Mouse (Mus musculus) adrenal gland, adult 2 months (tissue): ENCODE results near the gene Rab6b. TPM values are rescaled to one million over a fixed set of nuclear protein-coding genes. Genes with fewer than 3 reads are reported as not detected.

Experiments used
- DNase-seq: peaks from one replicate; pipeline ENCODE4 v3.0.0; 2021
- polyA plus RNA-seq: library from polyadenylated mRNA; depleted of rRNA; stranded (reverse); fragments of >200 nt; gene quantifications from 2 replicates; pipeline ENCODE4 v1.2.3, GENCODE M21; 2012
- total RNA-seq, 2 experiments: library from RNA; stranded (reverse); gene quantifications; 2 replicates each; pipeline ENCODE4 v1.2.3; 2021

Rab6b gene
- total and polyA plus RNA-seq, 3 experiments = 2.4 to 18.9 (median 3.1) TPM

GRCm38 (mm10) chr9:103205786-103206185, 94.2 kb downstream of the Rab6b start:
- DNase-seq = no peak

GRCm38 (mm10) chr9:103207846-103208245, 96.3 kb downstream of the Rab6b start:
- peak; percentile 80 for DNase-seq

- no peak for DNase-seq
Observed at GRCm38 (mm10) chr9:103208802-103209423, 97.3 kb downstream of the Rab6b start.

- no peak for DNase-seq
Observed at GRCm38 (mm10) chr9:103212654-103213420, 101.2 kb downstream of the Rab6b start.

GRCm38 (mm10) chr9:103213631-103214030, 102.0 kb downstream of the Rab6b start:
- DNase-seq = no peak

GRCm38 (mm10) chr9:103214281-103214680, 102.7 kb downstream of the Rab6b start:
- DNase-seq = no peak

- no peak for DNase-seq
Observed at GRCm38 (mm10) chr9:103224721-103225120, 113.1 kb downstream of the Rab6b start.

GRCm38 (mm10) chr9:103225464-103225863, 113.9 kb downstream of the Rab6b start:
- DNase-seq = no peak

GRCm38 (mm10) chr9:103226806-103227205, 115.2 kb downstream of the Rab6b start:
- peak; percentile 29 for DNase-seq

GRCm38 (mm10) chr9:103227760-103228159, 116.2 kb downstream of the Rab6b start:
- no peak for DNase-seq

GRCm38 (mm10) chr9:103228370-103229003, 116.9 kb downstream of the Rab6b start:
- no peak for DNase-seq

- no peak for DNase-seq
Observed at GRCm38 (mm10) chr9:103229037-103229867, 117.7 kb downstream of the Rab6b start.

- DNase-seq = peak; percentile 70
Observed at GRCm38 (mm10) chr9:103230151-103230951, 118.8 kb downstream of the Rab6b start, which contains the start of the genes Gm20425 and Trf. Gene Gm20425, minus strand, starts transcription at chr9:103230307. Gene Trf, minus strand, starts transcription at chr9:103230444.

- DNase-seq = no peak
Observed at GRCm38 (mm10) chr9:103232232-103233005, 120.8 kb downstream of the Rab6b start.

- no peak for DNase-seq
Observed at GRCm38 (mm10) chr9:103233006-103233395, 121.4 kb downstream of the Rab6b start.

GRCm38 (mm10) chr9:103234059-103234458, 122.5 kb downstream of the Rab6b start:
- DNase-seq = no peak

GRCm38 (mm10) chr9:103234565-103235165, 123.1 kb downstream of the Rab6b start:
- peak; percentile 24 for DNase-seq
